In genomic region chr2:167801389-167801788, GRCm38 (mm10) we compare ENCODE assay signal across 17 mouse cellular contexts.
DNase-seq lines count a peak whose midpoint lies in the region; ATAC-seq and TF ChIP-seq lines count a peak whose summit lies in the region.
"Had no signal": no experiment of that assay in that cellular context is flagged by ENCODE, and none has a peak within 500 bp of the region (broad histone marks: within the 10 kb centered on the region; RNA-seq: fewer than 3 reads in every experiment).

No protein-coding gene starts in this region.

- no peak overlapping the region for H3K4me3 ChIP-seq in heart, embryonic 13.5 days
- no peak overlapping the region for H3K4me3 ChIP-seq in lung, embryonic 15.5 days
- no peak overlapping the region for H3K4me3 ChIP-seq in lung, adult 2 months (replicated peaks; ENCODE audit: extremely low read depth, low read depth, low read length)
- no peak overlapping the region for H3K4me3 ChIP-seq in intestine, postnatal 0 days (ENCODE audit: low read depth, low read length)
- no peak overlapping the region for H3K4me3 ChIP-seq in stomach, postnatal 0 days (ENCODE audit: low read depth, low read length)
- H3K4me3 ChIP-seq: embryonic facial prominence, embryonic 12.5 days; forebrain, embryonic 13.5 days; neural tube, embryonic 12.5 days had no signal

- TF ChIP-seq POLR2A in lung, adult 2 months (IDR thresholded peaks at IDR 0.05; ENCODE audit: borderline replicate concordance, extremely low read depth, low read depth, low read length) = no peak

- no peak for DNase-seq in heart, postnatal 10 days
- DNase-seq in lung, adult 2 months = no peak
- DNase-seq in stomach, postnatal 0 days (ENCODE audit: low spot score) = no peak
- DNase-seq in spleen, postnatal 14 days (ENCODE audit: low spot score in 2 of 2) = no peak
- DNase-seq: B cell, adult 2 months; cerebellum, postnatal 25 days; kidney, adult 11 months; lung, postnatal 14 days; right cerebral cortex, postnatal 4 days; thymus, postnatal 36 days had no signal

- H3K4me1 ChIP-seq in heart, embryonic 13.5 days = peaks cover 47% of the 10 kb centered on the region
- H3K4me1 ChIP-seq in lung, embryonic 15.5 days = peaks cover 47% of the 10 kb centered on the region
- H3K4me1 ChIP-seq in lung, adult 2 months (ENCODE audit: control insufficient read depth, insufficient read depth, low read length) = peaks cover 3% of the 10 kb centered on the region; the same call in 1 of the 2 replicates
- H3K4me1 ChIP-seq in intestine, postnatal 0 days (replicated peaks; ENCODE audit: control insufficient read depth, insufficient read depth, low read length) = peaks cover 12% of the 10 kb centered on the region
- H3K4me1 ChIP-seq in stomach, postnatal 0 days (replicated peaks; ENCODE audit: control insufficient read depth, insufficient read depth) = 0 out of 2 replicates have a peak, but pooled peaks cover 4% of the 10 kb centered on the region
- H3K4me1 ChIP-seq: neural tube, embryonic 12.5 days had no signal

- intact Hi-C loops in heart, postnatal 10 days (cut with DNase I) = no loop called here

- TF ChIP-seq EP300 in stomach, postnatal 0 days (optimal IDR thresholded peaks at IDR 0.05) = no peak

- WGBS in heart, embryonic 13.5 days = 34% methylated on average over 10 of the region's 10 CpGs
- 63% methylated on average over 10 of the region's 10 CpGs for WGBS in lung, embryonic 15.5 days
- WGBS in lung, adult 2 months = 81% methylated on average over 10 of the region's 10 CpGs
- WGBS in intestine, postnatal 0 days = 63% methylated on average over 10 of the region's 10 CpGs
- 68% methylated on average over 10 of the region's 10 CpGs for WGBS in stomach, postnatal 0 days

- peak overlapping the region; percentile 95 for H3K27ac ChIP-seq in heart, embryonic 13.5 days (replicated peaks)
- H3K27ac ChIP-seq in lung, embryonic 15.5 days = peak overlapping the region; percentile 63; the same call in 1 of the 2 replicates
- H3K27ac ChIP-seq in intestine, postnatal 0 days (ENCODE audit: low read depth, low read length) = peak overlapping the region; percentile 15; the same call in 1 of the 2 replicates
- H3K27ac ChIP-seq in stomach, postnatal 0 days (replicated peaks) = peak overlapping the region; percentile 59; the same call in 1 of the 2 replicates
- H3K27ac ChIP-seq: forebrain, embryonic 13.5 days; neural tube, embryonic 12.5 days had no signal

- H3K9ac ChIP-seq in heart, embryonic 13.5 days = no peak overlapping the region
- H3K9ac ChIP-seq in lung, embryonic 15.5 days = no peak overlapping the region
- H3K9ac ChIP-seq in intestine, postnatal 0 days (ENCODE audit: low read depth, low read length) = no peak overlapping the region
- no peak overlapping the region for H3K9ac ChIP-seq in stomach, postnatal 0 days (ENCODE audit: low read length)
- H3K9ac ChIP-seq: embryonic facial prominence, embryonic 12.5 days; forebrain, embryonic 13.5 days; neural tube, embryonic 12.5 days had no signal

- H3K36me3 ChIP-seq in heart, embryonic 13.5 days = no peaks in the 10 kb centered on the region
- H3K36me3 ChIP-seq in lung, embryonic 15.5 days = no peaks in the 10 kb centered on the region
- no peaks in the 10 kb centered on the region for H3K36me3 ChIP-seq in intestine, postnatal 0 days (ENCODE audit: control insufficient read depth, insufficient read depth)
- H3K36me3 ChIP-seq in stomach, postnatal 0 days (ENCODE audit: control insufficient read depth, insufficient read depth, low read length) = no peaks in the 10 kb centered on the region
- H3K36me3 ChIP-seq: embryonic facial prominence, embryonic 12.5 days; neural tube, embryonic 12.5 days had no signal

- no peaks in the 10 kb centered on the region for H3K27me3 ChIP-seq in heart, embryonic 13.5 days (replicated peaks)
- no peaks in the 10 kb centered on the region for H3K27me3 ChIP-seq in lung, embryonic 15.5 days
- no peaks in the 10 kb centered on the region for H3K27me3 ChIP-seq in intestine, postnatal 0 days (replicated peaks; ENCODE audit: control insufficient read depth, insufficient read depth, low read length)
- no peaks in the 10 kb centered on the region for H3K27me3 ChIP-seq in stomach, postnatal 0 days (ENCODE audit: control insufficient read depth, insufficient read depth, low read length)
- H3K27me3 ChIP-seq: embryonic facial prominence, embryonic 12.5 days; forebrain, embryonic 13.5 days; neural tube, embryonic 12.5 days had no signal

- no peak for ATAC-seq in heart, embryonic 13.5 days (ENCODE audit: extremely low read depth, insufficient number of reproducible peaks, low FRiP score, low TSS enrichment)
- ATAC-seq in lung, embryonic 15.5 days (ENCODE audit: borderline replicate concordance, extremely low read depth, low FRiP score, low TSS enrichment) = no peak
- ATAC-seq in intestine, postnatal 0 days = no peak
- no peak; the same call in 1 of the 2 replicates for ATAC-seq in stomach, postnatal 0 days (ENCODE audit: low FRiP score, low TSS enrichment)
- ATAC-seq: forebrain, embryonic 13.5 days; midbrain, embryonic 16.5 days had no signal

- no peak overlapping the region for H3K4me2 ChIP-seq in heart, embryonic 13.5 days
- H3K4me2 ChIP-seq in lung, embryonic 15.5 days = no peak overlapping the region
- no peak overlapping the region for H3K4me2 ChIP-seq in intestine, postnatal 0 days (replicated peaks; ENCODE audit: low read depth)
- no peak overlapping the region for H3K4me2 ChIP-seq in stomach, postnatal 0 days (replicated peaks; ENCODE audit: low read depth)
- H3K4me2 ChIP-seq: embryonic facial prominence, embryonic 12.5 days; forebrain, embryonic 13.5 days; neural tube, embryonic 12.5 days had no signal

- H3K9me3 ChIP-seq in heart, embryonic 13.5 days = no peaks in the 10 kb centered on the region
- no peaks in the 10 kb centered on the region for H3K9me3 ChIP-seq in lung, embryonic 15.5 days
- no peaks in the 10 kb centered on the region for H3K9me3 ChIP-seq in intestine, postnatal 0 days (ENCODE audit: control insufficient read depth)
- H3K9me3 ChIP-seq in stomach, postnatal 0 days (ENCODE audit: control insufficient read depth, low read length) = no peaks in the 10 kb centered on the region
- H3K9me3 ChIP-seq: embryonic facial prominence, embryonic 12.5 days; forebrain, embryonic 13.5 days; neural tube, embryonic 12.5 days had no signal

- no peak for TF ChIP-seq CTCF in lung, adult 2 months (IDR thresholded peaks at IDR 0.05; ENCODE audit: insufficient read depth, low read length)
- TF ChIP-seq CTCF in intestine, postnatal 0 days (IDR thresholded peaks at IDR 0.05; ENCODE audit: low read depth) = no peak
- TF ChIP-seq CTCF in stomach, postnatal 0 days (IDR thresholded peaks at IDR 0.05; ENCODE audit: low read depth) = no peak

Comparison
In these comparisons a context has a peak if more than half of its experiments do, and no peak if none do; other contexts are left out.
1. H3K27ac ChIP-seq: peak in every context shown above with its lines; median percentile 95 in heart, embryonic 13.5 days; 63 in lung, embryonic 15.5 days; 59 in stomach, postnatal 0 days; 15 in intestine, postnatal 0 days.